Mouse (Mus musculus): ENCODE results near the gene Mtus2. TPM values are rescaled to one million over a fixed set of nuclear protein-coding genes. Genes with fewer than 3 reads are reported as not detected.

The Mtus2 gene
- total and polyA plus RNA-seq, 2 experiments from 2014 or later: 38.0 to 41.6 TPM

DNA sequence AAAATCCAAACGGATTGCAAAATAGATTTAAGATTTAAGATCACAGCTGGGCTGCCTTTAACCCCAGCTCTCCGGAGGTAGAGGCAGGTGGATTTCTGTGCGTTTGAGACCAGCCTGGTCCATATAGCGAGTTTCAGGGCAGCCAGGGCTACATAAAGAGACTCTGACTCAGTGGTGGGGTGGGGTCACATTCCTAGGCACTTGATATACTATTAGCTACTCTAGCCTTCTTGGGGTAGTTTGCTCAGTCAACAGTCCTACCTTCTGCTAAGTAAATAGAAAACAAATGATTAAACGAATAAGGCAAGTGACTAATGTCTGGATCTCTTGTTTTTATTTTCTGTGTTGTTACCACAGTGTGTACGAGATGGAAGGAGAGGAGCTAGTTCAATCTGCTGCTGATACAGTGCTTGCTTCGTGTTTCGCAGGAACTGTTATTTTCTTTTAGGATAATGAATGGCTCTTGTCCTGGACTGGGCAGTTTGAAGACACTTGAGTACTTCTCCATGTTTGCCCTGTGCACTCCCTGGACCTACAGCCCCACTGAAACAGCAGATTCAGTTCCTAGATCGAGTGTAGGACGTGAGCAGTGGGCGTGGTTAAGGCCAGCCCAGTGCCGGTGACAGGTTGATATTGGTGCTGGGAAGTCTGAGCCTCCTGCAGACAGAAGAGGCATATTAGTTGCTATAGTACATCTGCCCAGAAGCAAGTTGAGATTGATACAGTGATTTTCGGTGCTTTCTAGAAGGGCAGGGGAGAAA lies 6.9 kb downstream of the Mtus2 start:
- TF ChIP-seq CTCF (IDR thresholded peaks at IDR 0.05): no peak
- no peak for ATAC-seq (ENCODE audit: low FRiP score)
- H3K36me3 ChIP-seq (ENCODE audit: insufficient read depth, low read length): no peaks in the 10 kb centered on the region
- no peak for DNase-seq (ENCODE audit: low spot score)
- 81% methylated on average over 13 of the region's 13 CpGs for WGBS
- no peaks in the 10 kb centered on the region for H3K9me3 ChIP-seq (ENCODE audit: low read length)
- H3K27me3 ChIP-seq (ENCODE audit: insufficient read depth, low read length): no peaks in the 10 kb centered on the region
- H3K27ac ChIP-seq (ENCODE audit: low read depth, low read length): no peak overlapping the region
- no peak overlapping the region for H3K9ac ChIP-seq (replicated peaks; ENCODE audit: low read length, poor library complexity, severe bottlenecking)
- H3K4me1 ChIP-seq (ENCODE audit: insufficient read depth, low read length): 0 out of 2 replicates have a peak, but pooled peaks cover 2% of the 10 kb centered on the region
- H3K4me2 ChIP-seq (ENCODE audit: low read depth, low read length, poor library complexity, severe bottlenecking): no peak overlapping the region
- no peak overlapping the region for H3K4me3 ChIP-seq (ENCODE audit: low read depth, low read length)

DNA sequence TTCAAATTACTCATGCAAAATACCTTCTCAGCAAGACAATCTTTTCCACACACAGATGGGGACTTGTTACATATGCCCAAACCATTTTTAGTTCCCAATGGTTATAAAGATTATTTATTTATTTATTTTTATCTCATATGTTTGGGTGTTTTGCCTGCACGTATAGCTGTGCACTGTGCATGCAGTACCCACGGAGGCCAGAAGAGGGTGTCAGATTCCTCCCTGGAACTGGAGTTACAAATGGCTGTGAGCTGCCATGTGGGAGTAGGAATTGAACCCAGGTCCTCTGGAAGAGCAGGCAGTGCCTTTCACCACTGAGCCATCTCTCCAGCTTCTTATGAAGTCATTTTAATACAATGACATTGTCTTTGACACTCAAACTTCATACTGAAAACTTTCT lies 7.7 kb downstream of the Mtus2 start:
- Histone ChIP-seq H3K36me3 (ENCODE audit: insufficient read depth, low read length) (no peaks in the 10 kb centered on the region), H3K4me2 (ENCODE audit: low read depth, low read length, poor library complexity, severe bottlenecking) (no peak overlapping the region), H3K9ac (replicated peaks; ENCODE audit: low read length, poor library complexity, severe bottlenecking) (no peak overlapping the region), H3K9me3 (ENCODE audit: low read length) (no peaks in the 10 kb centered on the region), H3K4me3 (ENCODE audit: low read depth, low read length) (no peak overlapping the region), H3K27me3 (ENCODE audit: insufficient read depth, low read length) (no peaks in the 10 kb centered on the region), H3K27ac (ENCODE audit: low read depth, low read length) (no peak overlapping the region), H3K4me1 (ENCODE audit: insufficient read depth, low read length) (0 out of 2 replicates have a peak, but pooled peaks cover 2% of the 10 kb centered on the region)
- DNase-seq (ENCODE audit: low spot score) (no peak), ATAC-seq (ENCODE audit: low FRiP score) (no peak)
- peak; percentile 70 for TF ChIP-seq CTCF (IDR thresholded peaks at IDR 0.05)
- WGBS: 49% methylated on average over 2 of the region's 2 CpGs

DNA sequence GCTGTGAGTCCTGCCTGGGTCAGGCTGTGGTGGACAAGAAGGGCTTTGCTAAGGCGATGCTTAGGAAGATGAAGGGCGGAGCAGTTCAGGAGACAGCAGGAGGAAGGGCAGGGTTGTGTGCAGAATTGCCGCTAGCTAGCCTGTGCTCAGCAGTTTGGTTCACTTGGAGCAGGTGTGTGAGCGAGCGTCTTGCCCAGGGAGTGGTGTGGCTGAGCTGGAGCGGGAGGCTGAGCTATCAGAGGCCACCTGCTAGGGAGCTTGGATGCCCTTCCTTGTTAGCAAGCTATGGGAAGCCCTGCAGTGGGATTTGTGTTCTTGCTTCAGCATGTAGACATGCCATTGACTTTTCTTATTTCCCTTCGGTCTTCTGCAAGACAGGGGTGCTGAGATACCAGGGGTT lies 9.5 kb downstream of the Mtus2 start:
- DNase-seq (ENCODE audit: low spot score) (no peak), ATAC-seq (ENCODE audit: low FRiP score) (no peak)
- Histone ChIP-seq H3K9me3 (ENCODE audit: low read length) (no peaks in the 10 kb centered on the region), H3K4me1 (ENCODE audit: insufficient read depth, low read length) (0 out of 2 replicates have a peak, but pooled peaks cover 2% of the 10 kb centered on the region), H3K27ac (ENCODE audit: low read depth, low read length) (no peak overlapping the region), H3K4me3 (ENCODE audit: low read depth, low read length) (no peak overlapping the region), H3K4me2 (ENCODE audit: low read depth, low read length, poor library complexity, severe bottlenecking) (no peak overlapping the region), H3K27me3 (ENCODE audit: insufficient read depth, low read length) (no peaks in the 10 kb centered on the region), H3K36me3 (ENCODE audit: insufficient read depth, low read length) (no peaks in the 10 kb centered on the region), H3K9ac (replicated peaks; ENCODE audit: low read length, poor library complexity, severe bottlenecking) (no peak overlapping the region)
- no peak for TF ChIP-seq CTCF (IDR thresholded peaks at IDR 0.05)
- 91% methylated on average over 7 of the region's 7 CpGs for WGBS

DNA sequence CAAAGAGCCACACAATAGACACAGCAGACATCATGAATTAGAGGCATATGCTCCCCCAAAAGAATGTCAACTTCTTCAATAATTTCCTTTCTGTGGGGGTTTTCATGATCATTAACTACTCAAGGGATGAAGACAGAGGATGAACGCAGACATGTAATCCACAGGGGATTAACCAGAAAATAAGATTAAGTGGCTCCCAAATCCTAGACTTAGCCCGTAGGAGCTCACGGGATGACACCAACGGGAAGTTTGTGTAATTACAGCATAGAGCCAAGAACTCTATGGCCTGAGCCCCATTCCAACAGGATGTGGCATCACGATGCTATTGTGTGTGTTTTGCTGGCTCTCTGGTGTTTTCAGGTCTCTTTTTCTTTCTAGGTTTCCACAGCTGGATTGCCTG lies 12.4 kb downstream of the Mtus2 start:
- Histone ChIP-seq H3K36me3 (ENCODE audit: insufficient read depth, low read length) (no peaks in the 10 kb centered on the region), H3K4me3 (ENCODE audit: low read depth, low read length) (no peak overlapping the region), H3K4me2 (ENCODE audit: low read depth, low read length, poor library complexity, severe bottlenecking) (no peak overlapping the region), H3K9me3 (ENCODE audit: low read length) (no peaks in the 10 kb centered on the region), H3K27me3 (ENCODE audit: insufficient read depth, low read length) (no peaks in the 10 kb centered on the region), H3K27ac (ENCODE audit: low read depth, low read length) (no peak overlapping the region), H3K4me1 (ENCODE audit: insufficient read depth, low read length) (no peaks in the 10 kb centered on the region), H3K9ac (replicated peaks; ENCODE audit: low read length, poor library complexity, severe bottlenecking) (no peak overlapping the region)
- no peak for TF ChIP-seq CTCF (IDR thresholded peaks at IDR 0.05)
- no peak for ATAC-seq (ENCODE audit: low FRiP score)
- no peak for DNase-seq (ENCODE audit: low spot score)
- 52% methylated on average over 5 of the region's 5 CpGs for WGBS

DNA sequence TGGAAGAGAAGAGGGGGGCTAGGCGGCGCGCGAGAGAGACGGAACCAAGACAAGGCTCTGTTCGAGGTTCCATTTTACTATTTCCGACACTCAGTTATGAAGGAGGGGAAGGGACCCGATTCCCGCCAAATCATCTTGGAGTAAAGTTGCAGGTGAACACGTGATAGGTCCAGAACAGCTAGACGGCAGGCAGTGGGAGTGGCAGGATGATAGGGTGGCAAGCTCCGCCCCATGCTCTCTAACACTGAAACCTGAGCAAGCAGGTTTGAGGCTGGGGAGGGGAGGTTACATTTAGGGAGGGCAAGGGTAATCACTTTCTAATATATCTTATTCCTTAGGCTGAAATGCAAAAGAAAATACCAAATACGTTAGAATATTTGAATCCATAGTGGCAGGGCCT lies 18.9 kb downstream of the Mtus2 start:
- ATAC-seq (ENCODE audit: low FRiP score) (no peak), DNase-seq (ENCODE audit: low spot score) (no peak)
- H3K36me3 ChIP-seq (ENCODE audit: insufficient read depth, low read length): no peaks in the 10 kb centered on the region
- WGBS: 75% methylated on average over 13 of the region's 13 CpGs
- H3K4me2 ChIP-seq (ENCODE audit: low read depth, low read length, poor library complexity, severe bottlenecking): no peak overlapping the region
- no peaks in the 10 kb centered on the region for H3K27me3 ChIP-seq (ENCODE audit: insufficient read depth, low read length)
- no peak overlapping the region for H3K4me3 ChIP-seq (ENCODE audit: low read depth, low read length)
- no peak overlapping the region for H3K9ac ChIP-seq (replicated peaks; ENCODE audit: low read length, poor library complexity, severe bottlenecking)
- no peak for TF ChIP-seq CTCF (IDR thresholded peaks at IDR 0.05)
- H3K9me3 ChIP-seq (ENCODE audit: low read length): no peaks in the 10 kb centered on the region
- H3K27ac ChIP-seq (ENCODE audit: low read depth, low read length): no peak overlapping the region
- no peaks in the 10 kb centered on the region for H3K4me1 ChIP-seq (ENCODE audit: insufficient read depth, low read length)

DNA sequence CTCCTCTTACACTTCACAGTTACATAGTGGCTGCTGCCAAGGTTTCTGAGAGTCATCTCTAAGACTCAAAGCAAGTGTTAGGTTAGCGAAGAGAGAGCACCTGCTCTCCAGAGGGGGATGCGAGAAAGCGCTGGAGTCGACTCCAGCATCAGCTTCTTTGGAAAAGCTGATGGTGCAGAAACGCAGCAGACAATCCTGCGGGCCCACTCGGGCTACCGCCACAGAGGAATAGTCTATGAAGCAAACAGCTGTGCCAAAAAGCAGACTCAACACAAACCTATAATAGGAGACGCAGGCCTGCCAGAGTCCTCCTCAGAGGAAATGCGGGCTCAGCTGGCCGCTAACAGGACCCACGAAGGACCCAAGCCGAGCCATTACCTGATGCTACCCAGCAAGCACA lies 23.5 kb downstream of the Mtus2 start:
- ATAC-seq (ENCODE audit: low FRiP score) (no peak), DNase-seq (ENCODE audit: low spot score) (peak; percentile 15)
- H3K27me3 ChIP-seq (ENCODE audit: insufficient read depth, low read length): no peaks in the 10 kb centered on the region
- H3K4me2 ChIP-seq (ENCODE audit: low read depth, low read length, poor library complexity, severe bottlenecking): no peak overlapping the region
- no peaks in the 10 kb centered on the region for H3K4me1 ChIP-seq (ENCODE audit: insufficient read depth, low read length)
- TF ChIP-seq CTCF (IDR thresholded peaks at IDR 0.05): no peak
- H3K4me3 ChIP-seq (ENCODE audit: low read depth, low read length): no peak overlapping the region
- H3K27ac ChIP-seq (ENCODE audit: low read depth, low read length): no peak overlapping the region
- no peaks in the 10 kb centered on the region for H3K9me3 ChIP-seq (ENCODE audit: low read length)
- 83% methylated on average over 13 of the region's 13 CpGs for WGBS
- H3K36me3 ChIP-seq (ENCODE audit: insufficient read depth, low read length): no peaks in the 10 kb centered on the region
- no peak overlapping the region for H3K9ac ChIP-seq (replicated peaks; ENCODE audit: low read length, poor library complexity, severe bottlenecking)
